Mouse (Mus musculus) kidney, adult 9 months (tissue): Measurements from ENCODE around the gene Frem1.

Source experiments
- DNase-seq: peaks from one replicate; pipeline ENCODE4 v3.0.0; 2022

The Frem1 gene

DNA sequence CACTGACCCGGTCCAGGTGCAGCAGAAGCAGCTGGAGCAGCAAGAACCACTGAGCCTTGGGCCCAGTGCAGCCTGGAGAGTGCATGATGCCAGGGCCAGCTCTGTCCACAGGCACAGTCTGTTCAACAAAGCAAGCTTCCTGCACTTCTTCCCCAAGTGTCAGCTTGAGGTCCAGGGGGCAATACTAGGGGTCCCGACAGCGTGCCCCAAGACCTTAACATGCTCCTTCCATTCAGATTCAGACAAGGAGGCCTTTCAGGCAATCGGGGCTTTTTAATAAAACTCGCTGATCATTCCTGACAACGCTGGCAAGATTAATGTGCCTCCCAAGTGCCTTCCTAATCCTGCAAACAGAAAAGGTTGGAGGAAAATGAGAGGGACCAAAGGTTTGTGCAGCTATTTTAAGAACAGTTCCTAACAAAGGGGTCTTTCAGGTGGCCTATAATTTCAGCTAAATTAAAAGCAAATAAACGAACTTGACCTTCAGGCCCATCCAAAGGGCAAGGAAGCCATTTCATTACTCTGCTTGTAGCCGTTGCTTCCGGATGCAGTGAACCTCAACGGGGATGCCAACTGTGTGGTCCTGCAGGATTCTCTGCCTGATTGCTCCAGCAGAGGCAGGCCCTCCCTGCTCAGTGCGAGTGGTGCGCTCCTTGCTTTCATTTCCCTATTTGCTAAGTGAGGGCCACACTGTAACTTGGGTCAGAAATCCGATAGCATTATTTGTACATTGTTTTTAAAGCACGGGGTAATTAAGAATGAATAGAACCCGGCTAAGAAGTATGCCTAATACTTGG lies 31.2 kb downstream of the Frem1 start:
- DNase-seq = peak; percentile 13

DNA sequence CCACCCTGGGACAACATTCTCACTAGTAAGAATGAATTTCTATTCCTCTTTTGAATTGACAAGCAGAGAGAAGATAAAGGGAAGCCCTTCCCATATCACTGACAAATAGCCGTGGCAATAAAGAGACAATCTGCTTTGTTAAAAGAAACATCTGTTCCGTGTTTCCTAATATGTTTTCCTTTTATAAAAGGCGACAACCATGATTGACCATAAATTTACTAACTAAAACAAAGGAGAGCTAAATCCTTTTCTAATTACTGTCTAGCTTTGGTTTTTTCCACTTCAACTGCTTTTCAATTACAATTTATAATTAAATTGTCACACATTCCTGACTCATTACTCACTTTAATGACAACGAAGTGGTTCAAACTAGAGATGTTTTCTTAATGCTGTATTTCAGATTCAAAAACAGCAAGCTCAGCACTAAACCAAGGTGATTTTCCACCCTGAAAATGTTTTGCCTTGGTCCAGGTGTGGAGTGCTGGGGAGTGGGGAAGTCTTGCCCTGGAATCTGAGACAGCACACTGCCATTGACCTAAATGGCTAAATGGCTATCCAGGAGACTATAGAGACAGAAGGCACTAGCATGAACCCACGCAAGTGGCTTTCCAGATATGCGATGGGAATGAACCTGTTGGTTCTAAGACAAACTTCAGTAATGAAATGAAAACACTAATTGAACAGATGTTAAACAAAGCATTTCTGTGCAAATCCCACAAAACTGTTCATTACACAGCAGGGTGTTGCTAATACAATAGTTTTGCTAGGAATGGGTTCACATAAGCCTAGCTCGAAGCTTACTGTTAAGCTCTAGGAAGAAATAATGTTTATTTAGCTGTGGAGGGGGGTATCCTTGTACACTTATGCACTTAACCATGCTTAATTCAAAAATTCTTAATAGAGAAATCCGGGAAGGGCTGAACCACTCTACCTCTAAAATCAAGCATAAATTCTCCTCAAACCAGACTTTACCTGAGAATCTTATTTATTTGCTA lies 33.7 kb downstream of the Frem1 start:
- no peak for DNase-seq

GRCm38 (mm10) chr4:83014538-83014937 lies 37.6 kb downstream of the Frem1 start:
- no peak for DNase-seq

- no peak for DNase-seq
Observed at GRCm38 (mm10) chr4:83004086-83004485, 48.1 kb downstream of the Frem1 start.

DNA sequence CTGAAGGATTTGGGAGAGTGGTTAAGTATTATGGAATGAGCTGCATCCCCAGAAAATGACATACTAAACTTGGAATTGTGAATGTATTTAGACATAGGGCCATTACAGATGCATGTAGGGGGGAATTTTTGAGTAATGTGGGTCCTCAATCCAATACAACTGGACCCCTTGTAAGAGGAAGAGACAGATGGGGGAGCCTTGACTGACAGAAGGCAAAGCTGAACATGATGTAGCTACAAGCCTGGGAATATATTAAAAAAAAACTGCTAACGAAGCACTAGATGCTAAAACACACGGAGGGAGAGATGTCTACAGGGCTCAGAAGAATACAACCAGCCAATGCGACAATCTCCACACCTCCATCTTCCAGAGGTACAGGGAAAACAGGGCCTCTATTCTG lies 60.1 kb downstream of the Frem1 start:
- no peak for DNase-seq

- DNase-seq = no peak
Observed at GRCm38 (mm10) chr4:82990973-82991695, 61.0 kb downstream of the Frem1 start.

DNA sequence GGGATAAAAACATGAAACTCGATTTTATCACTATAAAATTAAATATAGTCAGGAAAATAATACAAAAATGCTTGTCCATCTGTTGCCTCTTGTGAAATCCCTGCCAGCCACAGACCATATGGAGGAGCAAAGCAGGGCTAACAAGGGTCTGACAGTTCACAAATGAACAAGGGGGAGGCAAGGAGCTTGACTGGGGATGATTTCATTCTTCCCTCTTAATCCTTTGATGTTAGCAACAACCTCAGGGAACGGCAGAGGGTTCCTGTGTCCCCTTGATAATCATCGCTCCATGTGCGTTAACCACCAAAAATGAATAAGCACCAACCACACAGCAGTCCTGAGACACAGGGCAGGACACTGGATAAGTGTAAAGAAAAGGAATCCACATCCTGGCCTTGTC lies 79.8 kb downstream of the Frem1 start:
- DNase-seq = no peak

- DNase-seq = no peak
Observed at GRCm38 (mm10) chr4:82970901-82971648, 81.1 kb downstream of the Frem1 start.

DNA sequence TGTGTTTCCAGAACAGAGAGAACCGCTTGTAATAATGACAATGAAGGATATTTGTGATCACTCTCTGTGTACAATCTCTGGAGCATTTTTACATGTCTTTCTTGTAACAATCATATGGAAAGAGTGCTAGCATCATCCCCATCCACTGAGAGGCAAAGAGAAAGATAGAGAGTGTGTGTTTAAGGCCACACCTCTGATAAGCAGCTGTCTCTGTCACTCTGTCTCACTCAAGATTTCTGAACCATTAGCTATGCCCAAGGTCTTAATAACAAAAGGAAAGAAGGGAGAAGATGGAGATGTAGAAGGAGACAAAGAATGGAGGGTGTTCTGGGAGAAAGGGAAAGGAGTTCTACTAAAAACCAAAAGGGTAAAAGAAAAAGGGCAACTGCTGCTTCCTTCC lies 91.1 kb downstream of the Frem1 start:
- no peak for DNase-seq

GRCm38 (mm10) chr4:82957827-82958538 lies 94.2 kb downstream of the Frem1 start:
- no peak for DNase-seq

GRCm38 (mm10) chr4:82953992-82954391 lies 98.1 kb downstream of the Frem1 start:
- no peak for DNase-seq

GRCm38 (mm10) chr4:82949511-82949910 lies 102.6 kb downstream of the Frem1 start:
- no peak for DNase-seq

DNA sequence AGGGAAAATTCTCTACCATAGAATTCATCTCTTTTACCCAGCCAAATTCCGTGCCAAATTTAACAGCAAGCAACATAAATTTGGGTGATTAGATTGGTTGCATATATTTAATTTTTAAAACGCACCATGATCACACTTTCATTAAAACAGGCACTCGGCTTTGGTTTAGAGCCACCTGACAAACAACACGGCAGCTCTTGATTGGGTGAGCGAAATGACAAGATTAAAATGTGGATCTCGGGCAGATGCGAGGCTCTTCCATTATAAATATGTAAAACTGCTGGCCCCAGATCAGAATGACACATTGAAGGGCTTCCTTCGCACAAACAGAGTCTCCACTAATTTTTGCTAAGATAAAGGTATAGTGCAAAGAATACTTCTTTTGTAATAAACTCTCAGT lies 105.4 kb downstream of the Frem1 start:
- DNase-seq = no peak

DNA sequence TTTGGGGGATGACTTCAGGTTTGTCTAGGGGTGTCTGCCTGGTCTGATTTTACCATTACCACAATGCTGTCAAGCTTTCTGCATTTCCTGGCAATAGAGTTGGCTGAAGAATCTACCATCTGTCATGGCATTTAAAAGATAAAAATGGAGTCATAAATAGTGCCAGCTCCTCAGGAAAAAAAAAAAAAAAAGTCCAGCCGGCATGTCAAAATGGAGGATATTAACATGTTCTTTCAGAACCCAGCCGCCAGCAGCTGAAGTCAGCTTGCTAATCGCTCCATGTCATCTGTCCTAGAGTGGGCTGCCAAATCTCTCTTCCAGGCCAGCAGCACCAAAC lies 105.9 kb downstream of the Frem1 start:
- no peak for DNase-seq

GRCm38 (mm10) chr4:82945572-82946275 lies 106.4 kb downstream of the Frem1 start:
- DNase-seq = no peak

GRCm38 (mm10) chr4:82940680-82941079 lies 111.5 kb downstream of the Frem1 start:
- no peak for DNase-seq

DNA sequence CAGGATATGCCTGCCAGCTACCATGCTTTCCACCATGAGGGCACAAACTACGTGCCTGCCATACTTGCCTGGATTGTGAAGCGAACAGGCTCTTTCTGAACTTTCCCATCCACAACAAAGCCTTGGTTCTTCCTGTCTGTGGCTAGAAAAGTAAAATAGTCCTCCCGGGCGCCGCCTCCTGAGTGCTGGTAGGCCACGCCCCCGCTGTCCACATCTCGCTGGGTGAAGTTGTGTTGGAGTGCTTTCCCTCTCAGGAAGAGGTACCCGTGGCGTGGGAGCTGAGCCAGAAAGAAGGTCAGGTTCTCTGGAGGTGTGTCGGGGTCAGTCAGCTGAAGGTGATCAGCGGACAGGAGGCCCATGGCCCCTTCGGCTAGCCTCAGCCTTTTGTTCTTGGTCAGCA lies 111.9 kb downstream of the Frem1 start:
- DNase-seq = no peak

GRCm38 (mm10) chr4:82934308-82934707 lies 117.8 kb downstream of the Frem1 start:
- DNase-seq = peak; percentile 14

DNA sequence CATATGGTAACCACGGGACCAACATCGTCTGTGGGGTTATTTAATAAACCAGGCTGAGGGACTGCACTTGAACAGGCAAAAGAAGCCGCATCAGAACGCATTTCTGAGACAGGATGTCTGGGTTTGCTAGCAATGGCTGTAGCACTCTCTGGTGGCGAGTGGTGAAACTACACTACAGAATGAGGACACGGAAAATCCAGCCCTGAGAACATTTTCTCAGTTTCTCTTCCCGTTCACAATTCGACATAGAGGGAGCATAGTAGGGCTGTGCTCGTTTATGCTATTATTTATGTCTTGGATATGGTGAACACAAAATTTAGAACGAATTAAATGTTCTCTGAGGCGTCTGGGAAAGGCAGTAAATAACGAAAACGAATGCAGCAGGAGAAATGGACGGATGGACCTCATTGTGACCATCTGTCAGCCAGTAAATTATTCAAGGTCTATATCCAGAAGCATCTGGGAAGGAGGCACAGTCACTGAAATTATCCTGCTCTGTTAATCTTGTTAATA lies 118.4 kb downstream of the Frem1 start:
- peak; percentile 64 for DNase-seq

DNA sequence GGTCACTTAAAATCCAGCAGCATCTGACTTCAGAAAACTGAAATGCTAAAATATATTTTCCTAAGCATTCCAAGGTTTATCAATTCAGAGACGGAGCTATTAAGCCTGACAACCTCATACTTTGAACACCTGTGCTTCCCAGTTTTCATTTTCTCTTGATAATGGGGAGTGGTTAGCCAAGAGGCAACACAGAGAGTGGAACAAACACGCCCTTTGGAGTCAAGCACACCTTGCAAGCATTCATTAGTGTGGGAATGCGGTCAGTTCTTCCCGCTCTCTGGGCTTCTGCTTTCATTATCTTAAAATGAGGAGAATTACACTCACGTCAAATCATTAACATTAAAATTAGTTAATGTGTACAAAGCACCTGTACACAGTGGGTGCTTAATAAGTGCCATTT lies 122.1 kb downstream of the Frem1 start:
- DNase-seq = no peak

GRCm38 (mm10) chr4:82921962-82922361 lies 130.2 kb downstream of the Frem1 start:
- no peak for DNase-seq
